Mouse (Mus musculus): ENCODE results near the gene Unc119b.

- TF ChIP-seq CTCF (IDR thresholded peaks at IDR 0.05; ENCODE audit: low read depth) (peak; percentile 43), EP300 (IDR thresholded peaks at IDR 0.05; ENCODE audit: low read depth) (no peak)
Observed at GRCm38 (mm10) chr5:115174554-115174953, 39.8 kb upstream of the Unc119b start.

Data from liver, postnatal 0 days (tissue).